Mouse (Mus musculus) left cerebral cortex, adult 2 months (tissue): ENCODE results near the gene Acta1. TPM values are rescaled to one million over a fixed set of nuclear protein-coding genes. Genes with fewer than 3 reads are reported as not detected.

Experiments used
- DNase-seq, 2 experiments: peaks; one replicate each; pipeline ENCODE4 v3.0.0; 2021 to 2022; ENCODE audit warnings: low spot score in 2 of 2, mixed read lengths in 1 of 2; ENCODE audit errors: extremely low spot score in 1 of 2
- H3K27ac ChIP-seq: fragments of 200-600 bp; 2 replicates; pipeline ENCODE4 v1.8.1; 2022
- H3K4me3 ChIP-seq: fragments of 200-600 bp; 2 replicates; pipeline ENCODE4 v1.8.1; 2022
- CTCF ChIP-seq: fragments of 200-600 bp; IDR thresholded peaks from 2 replicates; pipeline ENCODE4 v1.8.1; 2022; ENCODE audit warnings: antibody characterized with exemption, mild to moderate bottlenecking, moderate library complexity
- intact Hi-C: fragments of 180-260 bp; cut with DNase I; formaldehyde crosslinking; loops from one replicate; pipeline ENCODE4 v1.15.1; 2025
- total RNA-seq, 2 experiments: library from RNA; stranded (reverse); gene quantifications; 2 replicates each; pipeline ENCODE4 v1.2.3; 2021

Acta1 gene
- total RNA-seq, 2 experiments from 2014 or later, result 11.1 to 12.2 TPM

DNA sequence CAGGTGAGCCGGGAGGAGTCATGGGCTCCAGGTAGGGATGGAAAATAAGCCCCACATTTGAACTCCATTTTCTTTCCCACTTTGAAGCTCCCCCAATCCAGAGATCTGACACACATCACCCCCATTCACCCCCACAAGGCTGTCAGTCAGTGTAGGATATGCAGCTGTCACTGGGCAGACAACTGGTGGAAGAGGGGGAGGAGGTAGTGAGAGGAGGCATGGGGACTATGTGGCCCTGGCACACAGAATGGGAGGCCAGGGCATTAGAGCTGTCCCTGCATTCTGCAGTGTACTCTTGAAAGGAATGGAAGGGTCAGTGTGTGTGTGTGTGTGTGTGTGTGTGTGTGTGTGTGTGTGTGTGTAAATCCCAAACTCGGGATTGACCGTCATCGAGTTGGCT, 679 bp upstream of the Acta1 start:
- H3K4me3 ChIP-seq, result no peak overlapping the region
- no peak overlapping the region; the same call in 1 of the 2 replicates for H3K27ac ChIP-seq
- no peak for DNase-seq
- no peak for TF ChIP-seq CTCF
- intact Hi-C loops, result no loop called here

DNA sequence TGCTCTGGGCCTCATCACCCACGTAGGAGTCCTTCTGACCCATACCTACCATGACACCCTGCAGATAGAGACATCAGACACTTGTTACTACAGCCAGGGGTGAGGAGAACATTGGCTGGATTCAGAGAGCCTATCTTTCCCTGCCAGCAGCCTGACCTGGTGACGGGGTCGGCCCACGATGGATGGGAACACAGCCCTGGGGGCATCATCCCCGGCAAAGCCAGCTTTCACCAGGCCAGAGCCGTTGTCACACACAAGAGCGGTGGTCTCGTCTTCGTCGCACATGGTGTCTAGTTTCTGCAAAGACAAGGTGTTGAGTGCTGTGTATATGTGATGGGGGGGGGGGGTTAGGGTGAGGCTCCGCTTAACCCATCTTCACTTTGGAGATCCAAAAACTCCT, 1.1 kb downstream of the Acta1 start:
- no peak for TF ChIP-seq CTCF
- Histone ChIP-seq H3K27ac (no peak overlapping the region), H3K4me3 (no peak overlapping the region)
- intact Hi-C loops, result loop anchor here (2.0 kb wide), 1 partner anchor 39 kb away; no protein-coding TSS in a partner anchor
- no peak for DNase-seq

DNA sequence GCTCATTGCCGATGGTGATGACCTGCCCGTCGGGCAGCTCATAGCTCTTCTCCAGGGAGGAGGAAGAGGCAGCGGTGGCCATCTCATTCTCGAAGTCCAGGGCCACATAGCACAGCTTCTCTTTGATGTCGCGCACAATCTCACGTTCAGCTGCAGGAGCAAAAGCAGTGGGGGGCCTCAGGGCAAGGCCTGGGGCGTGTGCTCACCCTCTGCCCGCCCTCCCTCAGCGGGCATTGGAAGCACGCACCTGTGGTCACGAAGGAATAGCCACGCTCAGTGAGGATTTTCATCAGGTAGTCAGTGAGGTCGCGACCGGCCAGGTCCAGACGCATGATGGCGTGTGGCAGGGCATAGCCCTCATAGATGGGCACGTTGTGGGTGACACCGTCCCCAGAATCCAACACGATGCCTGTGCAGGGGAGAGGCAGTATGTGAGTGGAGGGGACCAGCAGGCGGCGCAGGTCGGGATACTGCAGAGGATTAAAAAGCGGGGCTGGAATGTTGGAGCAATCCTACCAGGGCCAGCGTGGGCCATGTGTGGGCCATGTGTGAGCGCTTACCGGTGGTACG, 1.9 kb downstream of the Acta1 start:
- Histone ChIP-seq H3K4me3 (peak overlapping the region; percentile 39), H3K27ac (peak overlapping the region; percentile 98)
- intact Hi-C loops, result loop anchor here (2.0 kb wide), 1 partner anchor 38 kb away; no protein-coding TSS in a partner anchor
- DNase-seq, result peak in 1 of 2 experiments; percentile 30
- TF ChIP-seq CTCF, result peak; percentile 29

DNA sequence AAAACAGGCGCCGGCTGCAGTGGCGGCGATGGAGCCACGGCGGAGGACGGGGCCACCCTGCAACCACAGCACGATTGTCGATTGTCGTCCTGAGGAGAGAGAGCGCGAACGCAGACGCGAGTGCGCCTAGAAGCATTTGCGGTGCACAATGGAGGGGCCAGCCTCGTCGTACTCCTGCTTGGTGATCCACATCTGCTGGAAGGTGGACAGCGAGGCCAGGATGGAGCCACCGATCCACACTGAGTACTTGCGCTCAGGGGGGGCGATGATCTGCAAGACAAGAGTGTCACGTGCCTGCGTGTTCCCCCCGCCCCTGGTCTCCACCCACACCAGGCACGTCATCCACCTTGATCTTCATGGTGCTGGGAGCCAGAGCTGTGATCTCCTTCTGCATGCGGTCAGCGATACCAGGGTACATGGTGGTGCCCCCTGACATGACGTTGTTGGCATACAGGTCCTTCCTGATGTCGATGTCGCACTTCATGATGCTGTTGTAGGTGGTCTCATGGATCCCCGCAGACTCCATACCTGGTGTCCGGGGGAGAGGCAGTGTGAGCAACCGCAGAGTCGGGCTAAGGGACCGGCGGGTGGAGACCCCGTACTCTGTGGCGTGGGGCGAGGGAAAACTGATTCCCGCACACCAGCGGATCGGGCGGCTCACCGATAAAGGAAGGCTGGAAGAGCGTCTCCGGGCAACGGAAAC, 2.5 kb downstream of the Acta1 start:
- H3K27ac ChIP-seq, result peak overlapping the region; percentile 98
- intact Hi-C loops, result loop anchor here (2.0 kb wide), 1 partner anchor 37 kb away; no protein-coding TSS in a partner anchor

DNA sequence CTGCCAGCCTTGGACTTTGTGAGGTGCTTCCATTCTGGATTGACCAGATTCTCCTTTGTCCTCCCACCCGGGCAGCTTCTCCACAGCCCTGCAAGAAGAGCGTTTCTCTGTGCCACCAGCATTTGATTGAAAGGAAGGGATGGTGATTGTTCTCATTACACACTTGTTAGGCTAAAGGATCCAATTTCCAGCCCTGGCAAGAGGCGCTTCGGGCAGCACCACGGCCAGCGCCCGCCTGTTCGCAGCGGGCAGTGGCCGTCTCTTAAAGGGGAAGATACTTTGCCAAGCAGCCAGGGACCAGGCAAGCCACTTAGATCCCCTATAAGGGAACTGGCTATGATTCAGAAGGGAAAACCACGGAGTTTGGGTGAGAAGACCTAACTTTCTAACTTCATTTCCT, 3.3 kb downstream of the Acta1 start:
- DNase-seq, result no peak
- Histone ChIP-seq H3K4me3 (peak overlapping the region; percentile 39), H3K27ac (peak overlapping the region; percentile 98)
- TF ChIP-seq CTCF, result no peak
- intact Hi-C loops, result no loop called here

More for the DNA sequence above, 2.5 kb downstream of the Acta1 start:
- peak overlapping the region; percentile 39 for H3K4me3 ChIP-seq
- no peak for TF ChIP-seq CTCF
- DNase-seq, result peak; percentile 82 to 85

DNA sequence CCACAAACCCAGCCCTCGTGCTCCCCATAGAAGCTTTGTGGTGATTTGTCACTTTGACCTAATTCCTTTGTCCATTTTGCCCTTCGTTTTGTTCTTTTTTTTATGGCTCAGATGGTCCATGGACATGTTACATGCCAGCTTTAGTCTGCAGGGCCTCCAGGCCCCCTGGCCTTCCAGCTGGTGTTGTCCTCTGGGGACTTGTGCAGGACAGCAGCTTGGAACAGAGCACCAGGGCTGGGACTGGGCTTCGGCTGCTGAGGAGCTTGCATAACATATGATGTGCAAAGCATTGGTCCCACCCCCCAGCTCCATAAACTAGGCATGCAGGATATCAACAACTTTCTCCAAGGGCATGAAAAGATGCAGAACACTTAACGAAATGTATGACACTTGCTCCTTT, 4.8 kb downstream of the Acta1 start:
- TF ChIP-seq CTCF, result no peak
- Histone ChIP-seq H3K4me3 (no peak overlapping the region), H3K27ac (no peak overlapping the region)
- intact Hi-C loops, result loop anchor here (10.0 kb wide), 1 partner anchor 165 kb away; no protein-coding TSS in a partner anchor
- no peak for DNase-seq

DNA sequence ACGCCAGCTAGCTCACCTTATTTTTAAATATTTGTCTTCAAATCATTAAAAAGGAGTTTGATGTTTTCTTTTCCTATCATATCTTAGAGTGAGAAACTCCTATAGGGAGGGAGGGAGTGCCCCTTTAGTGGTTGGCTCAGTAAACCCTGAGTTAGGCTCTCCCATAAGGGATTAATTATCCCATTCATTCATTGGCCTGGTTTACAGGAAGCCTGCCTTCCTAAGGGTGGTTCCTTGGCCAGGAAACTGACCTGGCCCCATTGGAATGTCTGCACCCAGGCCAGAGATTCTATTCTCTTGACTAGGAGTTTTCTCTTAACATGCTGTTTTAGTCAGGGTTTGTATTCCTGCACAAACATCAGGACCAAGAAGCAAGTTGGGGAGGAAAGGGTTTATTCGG, 6.6 kb downstream of the Acta1 start:
- intact Hi-C loops, result loop anchor here (10.0 kb wide), 1 partner anchor 163 kb away; no protein-coding TSS in a partner anchor
- TF ChIP-seq CTCF, result no peak

DNA sequence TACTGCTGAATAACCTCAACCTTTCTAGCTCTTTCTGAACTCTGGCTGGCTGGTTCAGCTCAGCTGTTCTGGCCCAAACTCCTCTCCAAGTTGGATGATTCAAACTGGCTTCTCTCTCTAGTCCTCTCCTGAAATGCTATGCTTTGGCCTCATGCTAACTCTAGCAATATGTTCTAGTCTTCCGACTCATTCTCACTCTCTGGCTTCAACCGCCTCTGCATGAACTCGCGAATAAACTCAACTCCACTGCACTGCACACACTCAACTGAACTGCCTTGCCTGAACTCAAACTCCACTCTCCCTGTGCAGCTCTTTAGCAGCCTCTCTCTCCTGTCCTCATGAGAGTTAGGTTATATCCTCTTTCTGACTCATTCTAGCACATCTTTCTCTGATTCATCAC, 7.4 kb downstream of the Acta1 start:
- no peak for TF ChIP-seq CTCF
- DNase-seq, result no peak
- Histone ChIP-seq H3K27ac (no peak overlapping the region; the same call in 1 of the 2 replicates), H3K4me3 (no peak overlapping the region)
- intact Hi-C loops, result loop anchor here (10.0 kb wide), 1 partner anchor 162 kb away; no protein-coding TSS in a partner anchor

More for the DNA sequence above, 6.6 kb downstream of the Acta1 start:
- Histone ChIP-seq H3K27ac (no peak overlapping the region), H3K4me3 (no peak overlapping the region)
- no peak for DNase-seq

DNA sequence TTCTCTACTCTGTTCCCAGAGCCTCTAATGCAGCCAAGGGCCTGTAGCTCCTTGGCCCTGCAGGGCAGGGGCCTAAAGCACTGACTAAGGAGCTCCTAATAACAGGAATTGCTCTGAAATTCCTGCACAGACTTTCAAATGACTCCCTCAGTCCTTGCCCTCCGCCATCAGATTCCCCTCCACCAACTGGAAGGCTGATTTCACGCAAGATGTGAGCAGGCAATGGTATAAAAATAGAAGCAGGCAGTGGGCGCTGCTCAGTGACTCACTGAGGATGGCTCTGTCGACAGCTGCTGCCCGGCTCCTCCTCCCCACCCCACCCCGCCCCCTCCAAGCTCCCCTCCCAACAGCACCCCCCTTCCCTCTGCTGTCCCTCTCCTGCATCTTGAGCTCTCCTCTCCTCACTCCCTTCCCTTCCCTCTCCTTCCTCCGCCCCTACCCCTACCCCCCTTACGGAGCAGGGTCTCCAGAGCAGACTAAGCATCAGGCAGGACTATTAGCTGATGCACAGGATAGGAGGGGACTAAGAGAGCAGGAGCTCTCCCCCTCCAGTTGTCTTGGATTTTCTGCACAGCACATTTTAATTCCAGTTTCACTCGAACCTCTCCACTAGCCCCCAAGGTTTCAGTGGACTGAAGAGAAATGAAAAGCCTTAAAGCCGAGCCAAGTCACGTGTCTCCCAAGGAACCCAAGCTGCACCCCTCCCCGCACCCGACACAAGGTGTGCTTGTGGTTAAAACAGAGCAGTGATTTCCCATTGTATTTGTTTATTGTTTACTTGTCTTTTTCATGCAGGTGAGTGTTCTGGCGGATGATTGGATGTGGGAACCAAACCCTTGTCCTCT, 9.6 kb downstream of the Acta1 start:
- intact Hi-C loops, result loop anchor here (2.0 to 10.0 kb wide), 2 partner anchors 38 to 160 kb away; no protein-coding TSS in a partner anchor
- DNase-seq, result peak; percentile 72 to 81
- TF ChIP-seq CTCF, result no peak
- Histone ChIP-seq H3K4me3 (no peak overlapping the region), H3K27ac (peak overlapping the region; percentile 98)

DNA sequence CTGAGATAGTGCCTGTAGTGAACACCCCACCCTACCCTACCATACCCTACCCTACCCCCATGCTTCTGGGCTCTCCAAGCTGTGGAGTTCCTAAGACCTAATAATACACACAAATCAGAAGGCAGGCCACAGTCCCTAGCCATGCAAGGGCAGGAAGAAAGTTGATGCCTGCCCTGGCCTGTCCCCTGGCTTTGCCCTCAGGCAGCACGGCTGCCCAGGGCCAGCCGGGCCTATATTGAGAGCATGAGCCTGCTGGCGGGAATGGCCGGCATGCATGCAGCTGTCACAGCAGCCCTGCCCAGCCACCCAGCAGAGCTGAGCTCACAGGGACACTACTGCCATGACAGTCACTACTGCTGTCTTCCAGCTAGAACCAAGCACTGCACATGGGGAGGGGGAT, 11.5 kb downstream of the Acta1 start:
- intact Hi-C loops, result loop anchor here (10.0 kb wide), 1 partner anchor 158 kb away; no protein-coding TSS in a partner anchor
- Histone ChIP-seq H3K4me3 (no peak overlapping the region), H3K27ac (peak overlapping the region; percentile 98)
- TF ChIP-seq CTCF, result no peak
- no peak for DNase-seq

DNA sequence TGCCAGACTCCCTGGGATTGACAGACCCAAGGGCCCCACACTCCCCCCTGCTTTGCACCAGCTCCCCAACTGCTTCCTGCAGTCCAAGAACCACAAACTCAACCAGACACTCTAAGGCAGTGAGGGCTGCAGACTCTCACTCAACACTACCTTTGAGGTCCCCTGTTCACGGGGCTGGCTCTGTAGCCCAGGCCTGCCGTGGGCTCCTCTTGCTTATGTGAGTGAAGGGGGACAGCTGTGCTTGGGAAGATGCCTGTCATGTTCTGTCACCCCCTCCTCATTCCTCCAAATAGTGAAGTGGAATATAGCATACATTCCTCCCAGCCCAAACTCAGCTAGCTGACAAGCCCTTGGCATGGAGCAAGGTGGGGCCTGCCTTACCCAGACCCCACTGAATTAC, 12.1 kb downstream of the Acta1 start:
- H3K27ac ChIP-seq, result peak overlapping the region; percentile 98
- TF ChIP-seq CTCF, result no peak
- intact Hi-C loops, result loop anchor here (10.0 kb wide), 1 partner anchor 158 kb away; no protein-coding TSS in a partner anchor

More for the DNA sequence above, 12.1 kb downstream of the Acta1 start:
- no peak for DNase-seq
- no peak overlapping the region for H3K4me3 ChIP-seq
